Mouse (Mus musculus) midbrain, embryonic 13.5 days (tissue): ENCODE data around the gene Mrps23. TPM values are rescaled to one million over a fixed set of nuclear protein-coding genes. Genes with fewer than 3 reads are reported as not detected.

Experiments
- ATAC-seq: fragments of 200-750 bp; cut with Nextera tagmentation; 2 replicates; pipeline ENCODE4 v1.8.0; 2017; ENCODE audit warnings: mild to moderate bottlenecking, moderate TSS enrichment, moderate library complexity
- H3K27ac ChIP-seq: fragments of 300-500 bp; sonication (generic); 2 replicates; pipeline ENCODE4 v1.5.1; 2015; ENCODE audit warnings: inconsistent platforms, mild to moderate bottlenecking, moderate library complexity
- H3K27me3 ChIP-seq: fragments of 300-500 bp; sonication (generic); 2 replicates; pipeline ENCODE4 v1.6.1; 2015; ENCODE audit warnings: mild to moderate bottlenecking, inconsistent platforms
- H3K36me3 ChIP-seq: fragments of 300-500 bp; sonication (generic); 2 replicates; pipeline ENCODE4 v1.6.1; 2015; ENCODE audit warnings: mild to moderate bottlenecking, inconsistent platforms
- H3K4me1 ChIP-seq: fragments of 300-500 bp; sonication (generic); replicated peaks from 2 replicates; pipeline ENCODE4 v1.6.1; 2015; ENCODE audit warnings: inconsistent platforms
- H3K4me2 ChIP-seq: fragments of 300-500 bp; sonication (generic); replicated peaks from 2 replicates; pipeline ENCODE4 v1.6.1; 2015; ENCODE audit warnings: moderate library complexity, mild to moderate bottlenecking, inconsistent platforms
- H3K4me3 ChIP-seq: fragments of 300-500 bp; sonication (generic); replicated peaks from 2 replicates; pipeline ENCODE4 v1.5.1; 2015; ENCODE audit warnings: mild to moderate bottlenecking, inconsistent platforms
- H3K9ac ChIP-seq: fragments of 300-500 bp; sonication (generic); replicated peaks from 2 replicates; pipeline ENCODE4 v1.6.1; 2015; ENCODE audit warnings: mild to moderate bottlenecking, inconsistent platforms
- H3K9me3 ChIP-seq: fragments of 300-500 bp; sonication (generic); 2 replicates; pipeline ENCODE4 v1.6.1; 2016; ENCODE audit warnings: mild to moderate bottlenecking, inconsistent platforms
- WGBS: fragments of 180-500 bp; shearing (Covaris S2); methylation state at CpG from one replicate; pipeline ENCODE4 v1.1.7; 2015; 5-methylcytosine and 5-hydroxymethylcytosine counted together
- polyA plus RNA-seq: library from polyadenylated mRNA; unstranded; fragments of >200 nt; fragmentation: Nextera tagmentation; extraction: Ambion mirVana; gene quantifications from 2 replicates; pipeline ENCODE4 v1.2.1, GENCODE M21; 2015

Mrps23 gene
- polyA plus RNA-seq, 1 experiment from 2014 or later: 68.6 TPM

GRCm38 (mm10) chr11:88260463-88260862 is 56.3 kb downstream of the Mrps23 start:
- no peaks in the 10 kb centered on the region for H3K27me3 ChIP-seq
- 57% methylated on average over 7 of the region's 7 CpGs for WGBS
- no peaks in the 10 kb centered on the region for H3K36me3 ChIP-seq
- no peak overlapping the region for H3K27ac ChIP-seq
- H3K4me2 ChIP-seq: no peak overlapping the region
- H3K4me3 ChIP-seq: no peak overlapping the region
- H3K9ac ChIP-seq: no peak overlapping the region
- no peak for ATAC-seq
- 0 out of 2 replicates have a peak, but pooled peaks cover 13% of the 10 kb centered on the region for H3K9me3 ChIP-seq
- peaks cover 12% of the 10 kb centered on the region for H3K4me1 ChIP-seq

Other genes starting within 250 kb of the Mrps23 start
- 43.3 and 52.5 TPM in 2 replicates for gene Dynll2, start 216.9 kb upstream of the Mrps23 start, polyA plus RNA-seq
- 313 and 341 TPM in 2 replicates for gene Srsf1, start 157.0 kb upstream of the Mrps23 start, polyA plus RNA-seq
- 67.2 and 70.1 TPM in 2 replicates for gene Vezf1, start 136.1 kb upstream of the Mrps23 start, polyA plus RNA-seq
- 40.6 and 46.1 TPM in 2 replicates for gene Cuedc1, start 106.3 kb upstream of the Mrps23 start, polyA plus RNA-seq
- 0.82 and 1.6 TPM in 2 replicates for gene Ccdc182, start 89.7 kb downstream of the Mrps23 start, polyA plus RNA-seq